Mouse (Mus musculus): ENCODE data around the gene Igf2r. TPM values are rescaled to one million over a fixed set of nuclear protein-coding genes. Genes with fewer than 3 reads are reported as not detected.

The Igf2r gene
- polyA plus RNA-seq, 1 experiment from 2014 or later = 21.6 TPM

DNA sequence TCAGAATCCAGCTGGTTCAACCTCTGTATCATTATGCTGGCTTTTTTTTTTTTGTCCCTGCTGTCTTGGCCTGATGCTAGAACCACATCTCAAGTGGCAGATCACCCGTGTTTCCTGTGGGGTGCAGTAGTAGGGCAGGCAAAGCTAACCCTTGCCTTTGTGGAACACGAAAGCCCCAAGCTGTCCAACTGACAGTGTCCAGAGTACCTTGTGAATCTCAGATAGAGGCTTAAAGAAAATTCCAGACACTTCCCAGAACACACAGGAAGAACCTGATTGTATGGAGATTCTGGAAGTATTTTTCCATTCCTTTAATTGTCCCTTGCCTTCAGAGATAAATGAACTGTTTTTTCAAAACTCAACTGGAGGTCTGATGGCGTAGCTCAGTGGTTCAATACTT, 4.5 kb upstream of the Igf2r start:
- Histone ChIP-seq H3K36me3 (no peaks in the 10 kb centered on the region), H3K27me3 (replicated peaks) (no peaks in the 10 kb centered on the region), H3K4me2 (replicated peaks) (no peak overlapping the region), H3K9ac (no peak overlapping the region), H3K27ac (no peak overlapping the region), H3K4me1 (0 out of 2 replicates have a peak, but pooled peaks cover under 1% of the 10 kb centered on the region), H3K4me3 (no peak overlapping the region), H3K9me3 (0 out of 2 replicates have a peak, but pooled peaks cover 5% of the 10 kb centered on the region)
- 84% methylated on average over 3 of the region's 3 CpGs for WGBS
- ATAC-seq (ENCODE audit: low FRiP score, low read depth) = no peak

DNA sequence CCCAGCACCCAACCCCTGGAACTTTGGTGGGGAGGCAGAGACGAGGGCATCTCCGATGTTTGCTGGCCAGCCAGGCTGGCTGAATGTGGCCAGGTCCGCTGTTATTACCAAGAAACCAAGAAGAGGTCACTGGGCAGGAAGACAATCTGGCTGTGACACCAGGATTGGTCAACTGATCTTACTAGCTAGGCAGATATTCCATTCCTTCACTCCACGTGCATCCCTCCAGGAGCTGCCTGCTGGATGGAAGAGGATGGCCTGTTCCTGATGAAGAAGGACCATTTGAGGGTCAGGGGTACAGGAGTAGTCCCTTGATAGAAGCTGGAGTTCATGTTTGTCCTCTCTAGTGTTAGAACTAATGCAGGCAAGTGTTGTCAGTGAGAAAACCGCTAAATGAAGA, 1.0 kb upstream of the Igf2r start:
- H3K27ac ChIP-seq = no peak overlapping the region
- H3K36me3 ChIP-seq = no peaks in the 10 kb centered on the region
- H3K27me3 ChIP-seq (replicated peaks) = no peaks in the 10 kb centered on the region
- ATAC-seq (ENCODE audit: low FRiP score, low read depth) = no peak
- H3K9me3 ChIP-seq = 0 out of 2 replicates have a peak, but pooled peaks cover 5% of the 10 kb centered on the region
- H3K4me2 ChIP-seq (replicated peaks) = no peak overlapping the region
- 88% methylated on average over 5 of the region's 5 CpGs for WGBS
- no peak overlapping the region for H3K4me3 ChIP-seq
- H3K4me1 ChIP-seq = peaks cover 21% of the 10 kb centered on the region
- H3K9ac ChIP-seq = no peak overlapping the region

DNA sequence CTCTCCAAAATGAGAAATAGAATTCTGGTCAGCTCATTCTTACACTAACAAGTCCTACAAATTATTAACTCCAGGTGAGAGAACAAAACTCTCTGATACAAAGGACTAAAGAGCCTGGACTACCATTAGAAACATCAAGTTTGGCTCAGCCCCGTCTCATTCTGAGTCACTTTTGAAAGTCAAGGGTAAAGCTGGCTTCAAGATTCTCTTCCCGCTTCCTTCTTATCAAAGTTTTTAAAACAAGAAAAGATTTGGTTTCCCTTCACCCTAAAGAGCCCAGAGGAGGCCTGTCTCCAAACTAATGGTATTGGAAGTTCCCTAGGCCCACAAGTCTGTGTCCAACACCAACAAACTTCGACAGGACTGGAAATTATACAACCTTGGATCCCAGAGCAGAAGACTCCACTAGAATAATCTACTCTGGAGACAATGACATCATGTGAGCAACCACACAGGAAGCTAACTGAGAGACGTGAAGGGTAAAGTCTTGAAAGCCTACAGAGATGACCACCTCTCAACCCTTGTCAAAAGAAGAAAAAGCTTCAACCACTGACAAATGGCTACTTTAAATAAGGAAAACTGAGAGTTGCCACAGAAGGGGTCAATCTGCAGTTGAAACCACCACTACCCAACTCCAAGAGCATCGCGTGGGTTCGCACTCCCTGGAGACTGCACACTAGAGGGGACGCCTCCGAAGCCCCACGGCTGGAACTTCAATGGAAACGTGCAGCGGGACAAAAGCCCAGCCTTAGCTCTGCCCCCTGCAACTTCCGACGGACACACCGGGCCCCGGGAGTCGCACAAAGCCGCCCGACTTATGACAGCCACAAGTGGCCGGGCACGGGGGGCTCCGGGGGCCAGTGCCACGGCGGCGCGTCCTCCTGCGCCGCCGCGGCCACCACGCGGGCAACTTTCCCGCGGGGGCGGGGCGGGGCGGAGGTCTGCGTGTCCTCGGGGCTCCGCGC, 767 bp downstream of the Igf2r start:
- peak overlapping the region; percentile 26; the same call in 1 of the 2 replicates for H3K27ac ChIP-seq
- 16% methylated on average over 41 of the region's 41 CpGs for WGBS
- ATAC-seq (ENCODE audit: low FRiP score, low read depth) = no peak; the same call in 1 of the 2 replicates

DNA sequence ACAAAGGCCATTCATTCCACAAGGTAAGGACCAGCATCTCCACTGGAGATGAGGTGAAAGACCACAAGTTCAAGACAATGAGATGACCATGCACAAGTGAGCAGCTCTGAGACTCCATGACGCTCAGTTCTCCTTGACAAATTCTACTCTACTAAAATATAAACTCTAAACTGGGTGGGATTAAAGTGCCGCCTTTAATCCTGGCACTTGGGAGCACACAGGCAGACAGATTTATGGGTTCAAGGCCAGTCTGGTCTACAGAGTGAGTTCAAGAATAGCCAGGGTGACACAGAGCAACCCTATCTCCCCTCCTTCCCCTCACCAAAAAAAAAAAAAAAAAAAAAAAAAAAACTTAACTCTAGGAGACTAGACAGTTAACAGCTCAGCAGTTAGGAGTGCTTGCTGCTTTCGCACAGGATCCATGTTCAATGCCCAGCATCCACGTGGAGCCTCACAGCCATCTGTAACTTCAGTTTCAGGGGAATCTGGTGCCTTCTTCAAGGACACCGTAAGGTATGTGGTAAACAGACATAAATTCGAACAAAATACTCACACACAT, 2.1 kb downstream of the Igf2r start:
- ATAC-seq (ENCODE audit: low FRiP score, low read depth) = no peak
- Histone ChIP-seq H3K4me1 (peaks cover 21% of the 10 kb centered on the region), H3K36me3 (0 out of 2 replicates have a peak, but pooled peaks cover 5% of the 10 kb centered on the region), H3K27ac (no peak overlapping the region), H3K9ac (no peak overlapping the region), H3K9me3 (0 out of 2 replicates have a peak, but pooled peaks cover 5% of the 10 kb centered on the region), H3K4me2 (replicated peaks) (peak overlapping the region; percentile 80), H3K4me3 (no peak overlapping the region), H3K27me3 (replicated peaks) (no peaks in the 10 kb centered on the region)
- 86% methylated on average over 6 of the region's 6 CpGs for WGBS

More for the DNA sequence above, 767 bp downstream of the Igf2r start:
- Histone ChIP-seq H3K4me2 (replicated peaks) (peak overlapping the region; percentile 80), H3K36me3 (0 out of 2 replicates have a peak, but pooled peaks cover 5% of the 10 kb centered on the region), H3K27me3 (replicated peaks) (no peaks in the 10 kb centered on the region), H3K9ac (peak overlapping the region; percentile 86), H3K4me1 (peaks cover 21% of the 10 kb centered on the region), H3K4me3 (peak overlapping the region; percentile 84), H3K9me3 (0 out of 2 replicates have a peak, but pooled peaks cover 5% of the 10 kb centered on the region)

DNA sequence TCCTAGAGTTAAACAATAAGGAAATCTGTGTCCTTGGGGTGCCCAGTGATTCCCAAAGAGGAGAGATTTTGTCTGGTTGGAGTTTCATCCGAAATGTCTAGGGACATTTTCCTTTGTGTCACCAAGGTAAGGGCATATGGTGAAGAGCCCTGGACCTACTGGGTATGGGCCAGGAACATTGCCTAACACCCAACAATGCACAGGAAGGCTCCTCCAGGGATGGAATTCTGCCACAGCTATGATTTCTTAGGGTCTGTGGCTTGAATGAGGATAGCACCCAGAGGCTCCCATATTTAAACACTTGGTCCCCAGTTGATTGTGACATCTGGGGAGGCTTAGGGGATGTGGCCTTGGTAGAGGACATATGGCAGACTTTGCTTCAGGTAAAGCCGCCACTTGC, 6.1 kb downstream of the Igf2r start:
- 91% methylated on average over 2 of the region's 2 CpGs for WGBS
- H3K27ac ChIP-seq = no peak overlapping the region
- H3K9ac ChIP-seq = no peak overlapping the region
- 0 out of 2 replicates have a peak, but pooled peaks cover 5% of the 10 kb centered on the region for H3K36me3 ChIP-seq
- no peaks in the 10 kb centered on the region for H3K9me3 ChIP-seq
- no peak for ATAC-seq (ENCODE audit: low FRiP score, low read depth)
- H3K4me3 ChIP-seq = no peak overlapping the region
- no peaks in the 10 kb centered on the region for H3K27me3 ChIP-seq (replicated peaks)
- no peak overlapping the region for H3K4me2 ChIP-seq (replicated peaks)
- peaks cover 26% of the 10 kb centered on the region for H3K4me1 ChIP-seq

DNA sequence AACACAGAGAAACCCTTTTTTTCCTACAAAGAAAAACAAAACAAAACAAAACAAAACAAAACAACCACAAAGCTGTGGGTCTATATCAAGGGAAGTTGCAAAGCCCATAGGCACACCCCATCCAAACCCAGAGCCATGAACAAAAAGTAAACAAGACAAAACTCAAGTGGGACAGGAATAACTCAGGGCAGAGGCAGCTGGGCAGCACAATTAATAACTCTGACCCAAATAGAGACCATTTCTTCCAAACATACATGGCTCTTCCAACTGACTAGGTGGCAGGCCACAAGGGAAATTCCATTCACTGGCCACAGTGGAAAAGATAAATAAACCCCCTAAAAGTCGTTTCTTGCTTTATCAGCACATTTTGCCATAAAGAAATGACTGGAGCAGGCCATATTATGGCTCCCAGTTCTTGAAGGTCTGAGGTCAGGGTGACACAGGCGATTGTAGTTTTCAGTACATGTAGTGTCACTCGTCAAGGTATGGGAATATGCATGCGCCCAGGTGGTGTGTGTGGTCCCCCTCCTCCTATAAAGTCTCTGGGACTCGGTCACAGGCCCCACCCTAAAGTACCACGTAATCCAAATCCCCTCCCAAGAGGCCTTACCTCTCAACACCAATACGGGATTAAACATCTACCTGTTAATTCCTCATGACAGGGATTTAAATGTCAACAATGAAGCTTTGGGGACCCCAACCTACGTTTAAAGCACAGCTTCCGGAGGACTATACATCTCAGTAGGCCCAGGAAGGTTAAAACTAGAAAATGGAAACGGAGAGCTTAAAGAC, 8.9 kb downstream of the Igf2r start:
- WGBS = 85% methylated on average over 10 of the region's 10 CpGs
- Histone ChIP-seq H3K36me3 (0 out of 2 replicates have a peak, but pooled peaks cover 5% of the 10 kb centered on the region), H3K27me3 (replicated peaks) (no peaks in the 10 kb centered on the region), H3K9ac (no peak overlapping the region), H3K27ac (no peak overlapping the region), H3K4me1 (peaks cover 20% of the 10 kb centered on the region), H3K4me2 (replicated peaks) (no peak overlapping the region), H3K9me3 (no peaks in the 10 kb centered on the region), H3K4me3 (no peak overlapping the region)
- ATAC-seq (ENCODE audit: low FRiP score, low read depth) = no peak

DNA sequence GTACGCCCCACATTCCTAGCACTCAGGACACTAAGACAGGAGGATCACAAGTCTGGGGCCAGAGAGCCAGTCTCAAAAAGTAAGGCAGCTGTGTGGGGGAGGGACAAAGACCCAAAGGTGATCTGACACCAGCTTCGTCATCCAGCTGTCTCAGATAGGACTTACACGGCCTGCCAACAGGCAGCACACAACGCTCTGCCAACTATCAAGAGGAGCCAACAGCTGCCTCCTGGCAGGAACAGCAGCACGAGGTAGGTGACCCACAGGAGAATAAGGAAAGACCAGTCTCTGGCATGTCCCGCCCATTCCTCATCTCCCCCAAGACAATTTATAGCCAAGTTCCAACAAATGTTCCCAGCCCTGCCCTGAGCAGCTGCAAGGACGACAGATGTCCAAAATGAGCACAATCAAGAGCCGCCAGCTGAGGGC, 9.8 kb downstream of the Igf2r start:
- Histone ChIP-seq H3K36me3 (0 out of 2 replicates have a peak, but pooled peaks cover 5% of the 10 kb centered on the region), H3K27me3 (replicated peaks) (no peaks in the 10 kb centered on the region), H3K9ac (no peak overlapping the region), H3K4me2 (replicated peaks) (no peak overlapping the region), H3K9me3 (no peaks in the 10 kb centered on the region), H3K27ac (no peak overlapping the region), H3K4me1 (peaks cover 28% of the 10 kb centered on the region), H3K4me3 (no peak overlapping the region)
- 0 out of 2 replicates have a peak, but pooled peaks have one; percentile 21 for ATAC-seq (ENCODE audit: low FRiP score, low read depth)
- 61% methylated on average over 8 of the region's 8 CpGs for WGBS

DNA sequence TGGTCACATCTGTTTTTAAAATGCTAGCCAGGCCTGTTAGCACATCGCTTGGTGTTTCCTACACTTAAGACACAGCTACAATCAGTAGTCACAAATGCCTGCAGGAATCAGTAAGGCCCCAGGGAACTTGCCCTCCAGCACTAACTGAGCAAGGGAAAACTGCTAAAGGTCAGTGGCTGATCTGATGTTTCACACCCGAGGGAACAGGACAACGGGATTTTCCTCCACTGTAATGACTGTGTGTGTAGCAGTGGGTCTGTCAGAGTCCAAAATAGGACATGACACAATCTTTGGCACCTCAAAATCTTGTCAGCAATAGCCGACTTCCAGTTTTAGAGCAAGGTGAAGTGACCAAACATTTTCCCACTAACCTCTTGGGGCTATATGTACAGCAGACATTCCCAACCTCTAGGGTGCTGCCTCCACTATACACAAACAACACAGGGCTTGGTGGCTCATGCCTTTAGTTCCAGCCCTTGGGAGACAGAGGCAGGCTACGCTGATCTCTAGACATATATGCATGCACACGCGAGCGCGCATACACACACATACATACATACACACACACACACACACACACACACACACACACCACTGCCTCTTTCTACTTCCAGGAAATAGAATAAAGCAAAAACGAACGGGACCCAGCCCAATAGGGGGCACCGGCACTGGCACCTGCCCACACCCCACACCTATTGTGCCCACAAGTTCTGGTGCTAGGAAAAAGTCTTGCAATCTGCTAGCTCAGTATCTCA, 10.6 kb downstream of the Igf2r start:
- no peaks in the 10 kb centered on the region for H3K9me3 ChIP-seq
- no peak overlapping the region for H3K4me3 ChIP-seq
- WGBS = 87% methylated on average over 12 of the region's 12 CpGs
- peaks cover 28% of the 10 kb centered on the region for H3K4me1 ChIP-seq
- no peak overlapping the region for H3K9ac ChIP-seq
- no peaks in the 10 kb centered on the region for H3K36me3 ChIP-seq
- H3K27me3 ChIP-seq (replicated peaks) = no peaks in the 10 kb centered on the region
- no peak for ATAC-seq (ENCODE audit: low FRiP score, low read depth)
- H3K27ac ChIP-seq = no peak overlapping the region
- no peak overlapping the region for H3K4me2 ChIP-seq (replicated peaks)

DNA sequence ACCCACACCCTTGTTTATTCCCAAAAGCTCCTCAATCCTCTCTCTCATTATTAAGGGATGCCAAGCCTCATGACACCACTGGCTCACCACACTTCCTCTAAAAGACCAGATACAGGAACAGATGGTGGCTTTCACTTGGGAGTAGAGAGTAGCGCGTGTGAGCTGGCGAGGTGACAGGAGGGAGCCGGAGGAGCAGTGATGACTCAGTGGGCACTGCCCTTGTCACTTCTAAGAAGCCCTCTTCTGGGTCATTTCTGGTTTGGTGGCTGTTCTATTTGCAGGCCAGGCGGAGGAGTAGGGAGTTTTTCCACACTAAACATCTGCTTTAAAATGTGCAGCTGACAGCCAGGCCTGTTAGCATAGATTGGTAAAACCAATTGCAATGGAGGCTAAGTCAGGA, 11.5 kb downstream of the Igf2r start:
- no peaks in the 10 kb centered on the region for H3K36me3 ChIP-seq
- H3K9ac ChIP-seq = no peak overlapping the region
- no peak overlapping the region for H3K4me2 ChIP-seq (replicated peaks)
- H3K27ac ChIP-seq = no peak overlapping the region
- H3K4me1 ChIP-seq = peaks cover 28% of the 10 kb centered on the region
- no peaks in the 10 kb centered on the region for H3K27me3 ChIP-seq (replicated peaks)
- no peak for ATAC-seq (ENCODE audit: low FRiP score, low read depth)
- 76% methylated on average over 5 of the region's 5 CpGs for WGBS
- H3K4me3 ChIP-seq = no peak overlapping the region
- no peaks in the 10 kb centered on the region for H3K9me3 ChIP-seq

DNA sequence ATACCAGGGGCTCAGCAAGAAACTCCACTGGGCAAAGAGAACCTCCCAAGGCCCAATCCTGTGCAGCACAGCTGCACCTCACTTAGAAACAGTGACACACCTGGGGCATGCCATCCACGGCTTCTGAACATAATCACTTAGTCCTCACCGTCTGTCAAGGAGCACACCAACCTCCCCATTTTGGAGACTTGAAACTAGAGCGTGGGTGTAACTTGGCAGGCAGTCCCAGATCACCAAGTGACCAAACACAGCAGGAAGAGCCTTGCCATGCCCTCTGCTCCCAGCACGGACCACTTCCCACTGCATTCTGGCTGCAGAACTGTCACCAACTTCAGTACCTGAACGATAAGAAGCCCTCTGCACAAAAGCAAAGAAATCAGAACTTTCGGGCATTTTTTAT, 12.3 kb downstream of the Igf2r start:
- no peak for ATAC-seq (ENCODE audit: low FRiP score, low read depth)
- no peak overlapping the region for H3K27ac ChIP-seq
- H3K36me3 ChIP-seq = no peaks in the 10 kb centered on the region
- H3K9ac ChIP-seq = no peak overlapping the region
- no peak overlapping the region for H3K4me3 ChIP-seq
- WGBS = 88% methylated on average over 6 of the region's 6 CpGs
- H3K4me2 ChIP-seq (replicated peaks) = no peak overlapping the region
- no peaks in the 10 kb centered on the region for H3K27me3 ChIP-seq (replicated peaks)
- peaks cover 32% of the 10 kb centered on the region for H3K4me1 ChIP-seq
- H3K9me3 ChIP-seq = no peaks in the 10 kb centered on the region

DNA sequence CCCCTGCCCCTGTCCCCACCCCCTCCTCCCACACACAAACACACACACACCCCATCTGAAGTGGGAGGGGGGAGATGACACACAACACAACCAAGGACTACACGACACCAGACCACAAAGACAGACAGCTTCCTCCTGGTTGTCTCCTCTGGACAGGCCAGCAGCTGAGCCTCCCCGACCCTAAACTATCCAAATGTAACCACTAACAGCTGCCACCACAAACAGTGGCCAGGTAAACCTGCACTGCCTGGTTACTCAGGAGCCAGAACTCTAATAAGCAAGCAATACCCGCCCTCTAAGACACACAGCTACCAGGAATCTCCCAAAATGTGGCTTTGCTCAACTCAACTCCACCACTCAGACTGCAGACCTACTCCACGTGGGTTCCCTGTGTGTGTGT, 13.5 kb downstream of the Igf2r start:
- peaks cover 42% of the 10 kb centered on the region for H3K4me1 ChIP-seq
- no peaks in the 10 kb centered on the region for H3K36me3 ChIP-seq
- H3K9me3 ChIP-seq = no peaks in the 10 kb centered on the region
- H3K9ac ChIP-seq = no peak overlapping the region
- WGBS = 83% methylated on average over 4 of the region's 4 CpGs
- no peak overlapping the region for H3K4me2 ChIP-seq (replicated peaks)
- H3K4me3 ChIP-seq = no peak overlapping the region
- no peak overlapping the region for H3K27ac ChIP-seq
- ATAC-seq (ENCODE audit: low FRiP score, low read depth) = no peak
- H3K27me3 ChIP-seq (replicated peaks) = no peaks in the 10 kb centered on the region
